Mouse (Mus musculus) layer of hippocampus, adult 2 months (tissue): ENCODE results near the gene Batf. TPM values are rescaled to one million over a fixed set of nuclear protein-coding genes. Genes with fewer than 3 reads are reported as not detected.
A peak's percentile ranks its signal among the peaks of the same experiment; 100 is the strongest.

Experiments used
- DNase-seq, 2 experiments: peaks; one replicate each; pipeline ENCODE4 v3.0.0; 2022; ENCODE audit warnings: low spot score in 2 of 2
- H3K27ac ChIP-seq: fragments of 200-600 bp; 2 replicates; pipeline ENCODE4 v1.8.1; 2022
- H3K4me3 ChIP-seq: fragments of 200-600 bp; 2 replicates; pipeline ENCODE4 v1.8.1; 2022; ENCODE audit warnings: mild to moderate bottlenecking
- CTCF ChIP-seq: fragments of 200-600 bp; conservative IDR thresholded peaks from 2 replicates; pipeline ENCODE4 v1.8.1; 2022; ENCODE audit warnings: antibody characterized with exemption, mild to moderate bottlenecking, moderate library complexity
- total RNA-seq, 2 experiments: library from RNA; stranded (reverse); gene quantifications; 2 replicates each; pipeline ENCODE4 v1.2.3; 2021

Gene Batf
- total RNA-seq, 2 experiments from 2014 or later = 0.41 to 0.64 TPM

GRCm38 (mm10) chr12:85700191-85700841 is 13.8 kb downstream of the Batf start:
- no peak for DNase-seq
- no peak overlapping the region for H3K27ac ChIP-seq

GRCm38 (mm10) chr12:85700842-85701223 is 14.4 kb downstream of the Batf start:
- H3K27ac ChIP-seq = no peak overlapping the region
- TF ChIP-seq CTCF = no peak

More at GRCm38 (mm10) chr12:85700191-85700841, 13.8 kb downstream of the Batf start:
- TF ChIP-seq CTCF = no peak
- no peak overlapping the region for H3K4me3 ChIP-seq

DNA sequence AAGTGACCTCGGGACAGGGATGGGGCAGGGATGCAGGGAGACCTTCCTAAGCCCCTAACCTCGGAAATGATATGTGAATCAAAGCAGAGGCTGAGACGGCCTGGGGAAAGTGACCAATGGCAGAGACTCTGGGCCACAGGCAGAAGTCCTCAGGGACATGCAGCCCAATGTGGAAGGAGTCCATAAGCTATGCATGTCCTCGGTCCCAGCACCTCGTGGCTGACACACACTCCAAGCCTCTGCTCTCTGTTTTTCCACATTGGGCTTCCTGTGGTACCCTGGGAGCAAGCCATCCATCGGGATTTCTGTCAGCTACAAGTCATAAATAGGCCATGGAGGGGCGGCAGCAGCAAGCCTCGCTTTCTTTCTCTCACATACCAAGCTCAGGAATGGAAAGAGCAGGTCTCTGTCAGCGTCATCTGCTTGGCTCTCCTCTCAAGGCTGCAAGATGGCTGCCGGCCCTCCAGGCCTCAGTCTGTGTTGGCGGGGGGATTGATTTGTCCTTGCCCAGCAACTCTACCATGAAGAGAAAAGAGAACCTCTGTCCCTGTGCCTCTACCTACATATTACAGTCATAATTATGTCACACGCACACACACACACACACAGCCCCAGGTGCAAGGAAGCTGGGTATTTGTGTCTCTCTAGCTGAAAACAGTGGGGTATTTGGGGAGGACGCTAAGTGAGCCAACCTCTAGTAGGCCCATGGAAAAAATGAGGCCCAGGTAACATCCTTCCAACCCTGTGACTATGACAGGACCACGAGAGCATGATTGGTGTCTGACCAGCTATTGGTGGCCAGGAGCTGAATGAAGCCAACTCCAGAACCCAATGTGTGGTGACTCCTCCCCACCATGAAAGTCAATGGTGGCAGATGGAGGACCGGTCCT is 15.9 kb downstream of the Batf start:
- DNase-seq = no peak
- TF ChIP-seq CTCF = no peak
- Histone ChIP-seq H3K27ac (no peak overlapping the region), H3K4me3 (no peak overlapping the region)

More at GRCm38 (mm10) chr12:85700842-85701223, 14.4 kb downstream of the Batf start:
- no peak for DNase-seq
- no peak overlapping the region for H3K4me3 ChIP-seq

GRCm38 (mm10) chr12:85703507-85703906 is 17.0 kb downstream of the Batf start:
- TF ChIP-seq CTCF = no peak
- no peak for DNase-seq
- H3K27ac ChIP-seq = no peak overlapping the region
- H3K4me3 ChIP-seq = no peak overlapping the region

- no peak overlapping the region for H3K27ac ChIP-seq
- TF ChIP-seq CTCF = no peak
- no peak overlapping the region for H3K4me3 ChIP-seq
- DNase-seq = no peak
These were observed 18.1 kb downstream of the Batf start for GRCm38 (mm10) chr12:85704566-85704965.

- TF ChIP-seq CTCF = 0 out of 2 replicates have a peak, but pooled peaks have one; percentile 17
- H3K27ac ChIP-seq = peak overlapping the region; percentile 64
- peak in 1 of 2 experiments; percentile 32 for DNase-seq
- peak overlapping the region; percentile 42 for H3K4me3 ChIP-seq
These were observed 18.7 kb downstream of the Batf start for GRCm38 (mm10) chr12:85705002-85705830.

DNA sequence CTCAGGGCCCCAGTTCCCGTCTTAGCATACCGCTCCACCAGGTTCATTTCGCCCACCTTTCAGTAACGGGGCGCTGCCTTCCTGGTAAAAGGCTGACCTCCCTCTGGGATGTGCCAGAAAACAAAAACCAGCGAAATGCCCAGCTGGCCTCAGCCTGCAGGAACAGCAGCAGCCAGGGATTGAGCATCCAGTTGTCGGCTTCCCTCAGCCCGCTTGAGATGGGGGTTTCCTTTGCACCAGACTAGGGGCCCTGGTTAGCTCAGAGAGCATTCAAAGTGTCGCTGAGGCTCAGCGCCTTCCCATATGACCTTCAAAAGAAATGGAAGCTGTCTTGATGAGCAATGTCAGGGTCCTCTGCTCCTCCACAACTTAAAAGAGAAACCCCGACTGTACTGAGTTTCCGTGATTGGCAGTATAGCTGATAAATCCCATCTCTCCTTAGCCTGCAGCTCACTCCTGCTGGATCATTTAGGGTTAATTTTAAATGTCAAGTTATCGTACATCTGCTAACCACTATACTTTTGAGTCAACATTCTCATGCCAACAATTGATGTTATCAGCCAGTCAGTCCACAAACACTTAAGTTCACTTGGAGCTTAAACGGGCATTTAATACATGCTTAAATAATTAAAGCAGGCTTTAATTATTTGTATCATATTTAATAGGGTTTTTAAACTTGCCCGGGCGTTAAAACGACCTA is 19.5 kb downstream of the Batf start:
- no peak for TF ChIP-seq CTCF
- Histone ChIP-seq H3K4me3 (peak overlapping the region; percentile 42), H3K27ac (peak overlapping the region; percentile 64; the same call in 1 of the 2 replicates)
- DNase-seq = no peak

DNA sequence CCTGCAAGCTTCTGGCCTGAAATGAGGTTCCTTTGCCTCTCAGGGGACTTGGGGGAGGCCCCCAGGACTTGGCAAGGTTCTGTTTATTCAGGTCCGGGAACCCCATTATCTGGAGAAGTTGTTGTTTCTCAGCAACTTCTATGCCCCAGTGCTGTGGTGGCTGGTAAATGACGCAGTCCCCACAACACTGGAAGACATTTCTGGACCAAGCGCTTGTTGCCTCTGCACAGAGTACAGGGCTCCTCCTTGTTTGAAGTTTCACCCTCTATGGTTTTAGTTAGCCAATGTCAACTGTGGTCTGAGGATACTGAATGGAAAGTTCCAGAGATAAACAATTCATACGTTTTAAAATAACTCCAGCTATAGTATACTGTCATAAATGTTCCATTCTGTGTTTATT is 20.4 kb downstream of the Batf start:
- no peak for TF ChIP-seq CTCF
- Histone ChIP-seq H3K27ac (no peak overlapping the region), H3K4me3 (no peak overlapping the region)
- DNase-seq = no peak

DNA sequence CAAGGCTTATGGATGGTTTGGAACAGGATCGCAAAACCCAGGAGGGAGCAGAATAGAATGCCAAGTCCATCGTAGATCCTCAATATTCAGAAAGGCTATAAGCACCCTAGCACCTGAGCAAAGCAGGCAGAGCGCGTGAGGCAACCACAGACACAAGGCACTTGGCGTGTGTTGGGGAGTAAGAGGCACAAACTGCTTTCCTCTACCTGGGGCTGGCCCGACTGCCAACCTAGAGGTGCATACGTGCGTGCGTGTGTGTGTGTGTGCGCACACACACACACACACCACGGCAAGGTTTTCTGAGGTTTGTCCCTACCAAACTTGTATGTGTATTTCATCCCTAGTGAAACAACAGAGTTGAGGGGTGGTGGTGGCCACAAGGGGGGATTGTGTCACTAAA is 20.9 kb downstream of the Batf start:
- Histone ChIP-seq H3K27ac (no peak overlapping the region), H3K4me3 (no peak overlapping the region)
- no peak for DNase-seq
- no peak for TF ChIP-seq CTCF

- no peak for DNase-seq
- TF ChIP-seq CTCF = no peak
- Histone ChIP-seq H3K27ac (no peak overlapping the region), H3K4me3 (no peak overlapping the region)
These were observed 22.1 kb downstream of the Batf start for GRCm38 (mm10) chr12:85708556-85708955.

GRCm38 (mm10) chr12:85710695-85711094 is 24.2 kb downstream of the Batf start:
- Histone ChIP-seq H3K27ac (no peak overlapping the region), H3K4me3 (no peak overlapping the region)
- no peak for DNase-seq
- TF ChIP-seq CTCF = no peak

DNA sequence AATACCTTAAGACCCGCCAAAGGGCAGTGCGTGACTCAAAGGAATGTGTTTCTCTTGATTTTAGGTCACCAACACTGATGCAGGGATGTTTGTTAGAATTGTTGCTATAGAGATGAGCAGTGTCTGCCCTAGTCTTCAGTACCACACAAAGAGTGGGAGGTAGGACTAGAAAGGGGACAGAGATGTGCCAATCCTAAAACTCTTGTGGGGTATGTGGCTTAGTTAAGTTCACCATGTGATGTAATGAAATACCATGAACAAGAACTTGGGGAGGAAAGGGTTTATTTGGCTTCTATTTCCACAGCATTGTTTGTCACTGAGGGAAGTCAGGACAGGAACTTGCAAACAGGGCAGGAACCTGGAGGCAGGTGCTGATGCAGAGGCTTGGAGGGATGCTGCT is 26.1 kb downstream of the Batf start:
- TF ChIP-seq CTCF = no peak
- no peak for DNase-seq
- no peak overlapping the region for H3K27ac ChIP-seq
- no peak overlapping the region for H3K4me3 ChIP-seq

DNA sequence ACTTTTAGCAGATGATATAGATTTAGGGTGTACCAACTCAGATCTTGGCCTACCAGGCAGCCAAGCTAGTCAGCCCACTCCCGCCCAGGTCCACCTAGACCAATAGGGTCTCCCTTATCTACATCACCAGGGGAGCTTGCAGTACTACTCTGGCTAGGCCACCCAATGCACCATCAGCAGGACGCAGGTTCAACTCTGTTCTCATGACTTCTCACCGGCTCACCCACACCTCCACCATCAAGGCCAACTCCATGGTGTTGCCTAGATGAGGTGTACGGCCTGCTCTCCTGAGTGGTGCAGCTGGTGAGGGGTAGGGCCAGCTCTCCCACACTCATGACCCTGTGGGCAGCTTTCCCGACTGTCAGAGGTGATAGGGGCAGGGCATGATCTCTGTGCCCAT is 27.7 kb downstream of the Batf start:
- DNase-seq = no peak
- TF ChIP-seq CTCF = no peak
- Histone ChIP-seq H3K27ac (no peak overlapping the region), H3K4me3 (no peak overlapping the region)
